In the genomic region with DNA sequence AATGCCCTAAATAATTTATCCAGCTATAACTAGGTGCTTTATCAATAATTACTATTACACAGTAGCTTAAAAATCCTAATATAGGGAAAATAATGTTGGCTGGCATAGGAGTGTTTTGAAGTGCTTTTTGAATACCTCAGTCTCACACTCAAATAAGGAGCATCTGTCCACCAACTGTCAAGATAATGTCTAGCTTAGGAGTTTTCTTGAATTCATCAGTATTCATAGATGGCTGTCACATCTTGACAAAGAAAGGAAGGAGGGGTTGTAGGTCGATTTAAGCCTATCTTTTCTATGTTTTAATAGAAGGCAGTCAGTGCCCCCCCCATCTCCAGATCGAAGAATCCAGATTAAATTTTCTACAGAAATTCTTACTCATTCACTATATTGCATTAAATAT, we compare ENCODE assay signal across 25 mouse cellular contexts.
DNase-seq lines count a peak whose midpoint lies in the region; ATAC-seq and TF ChIP-seq lines count a peak whose summit lies in the region.
"Had no signal": no experiment of that assay in that cellular context is flagged by ENCODE, and none has a peak within 500 bp of the region (broad histone marks: within the 10 kb centered on the region; RNA-seq: fewer than 3 reads in every experiment).

No protein-coding gene starts in this region.

- no peak for TF ChIP-seq POLR2A in brain, embryonic 14.5 days (IDR thresholded peaks at IDR 0.05; ENCODE audit: borderline replicate concordance, extremely low read depth, insufficient read depth, insufficient read length, poor library complexity, severe bottlenecking)

- no peak overlapping the region for H3K4me3 ChIP-seq in forebrain, embryonic 13.5 days
- H3K4me3 ChIP-seq in forebrain, embryonic 10.5 days = no peak overlapping the region
- no peak overlapping the region for H3K4me3 ChIP-seq in forebrain, embryonic 15.5 days
- H3K4me3 ChIP-seq: embryonic facial prominence, embryonic 12.5 days; embryonic facial prominence, embryonic 15.5 days; gastrocnemius, adult 2 months; hindbrain, embryonic 12.5 days; hindbrain, embryonic 15.5 days had no signal

- no peak for TF ChIP-seq CTCF in brain, embryonic 14.5 days (IDR thresholded peaks at IDR 0.05; ENCODE audit: borderline replicate concordance, extremely low read depth, insufficient read depth, insufficient read length)

- H3K4me1 ChIP-seq in forebrain, embryonic 13.5 days = peaks cover 15% of the 10 kb centered on the region; the same call in 1 of the 2 replicates
- 0 out of 2 replicates have a peak, but pooled peaks cover 5% of the 10 kb centered on the region for H3K4me1 ChIP-seq in forebrain, embryonic 10.5 days
- 0 out of 2 replicates have a peak, but pooled peaks cover 5% of the 10 kb centered on the region for H3K4me1 ChIP-seq in forebrain, embryonic 15.5 days
- H3K4me1 ChIP-seq: embryonic facial prominence, embryonic 12.5 days; embryonic facial prominence, embryonic 15.5 days; hindbrain, embryonic 15.5 days had no signal

- H3K9me3 ChIP-seq in forebrain, embryonic 13.5 days (replicated peaks) = no peaks in the 10 kb centered on the region
- no peaks in the 10 kb centered on the region for H3K9me3 ChIP-seq in forebrain, embryonic 10.5 days
- H3K9me3 ChIP-seq in forebrain, embryonic 15.5 days = no peaks in the 10 kb centered on the region
- H3K9me3 ChIP-seq: embryonic facial prominence, embryonic 12.5 days; embryonic facial prominence, embryonic 15.5 days; G1E; hindbrain, embryonic 12.5 days; hindbrain, embryonic 15.5 days had no signal

- DNase-seq in forebrain, embryonic 10.5 days (ENCODE audit: extremely low spot score, low spot score) = no peak
- DNase-seq in brain, embryonic 14.5 days (ENCODE audit: low read depth) = peak; percentile 82
- DNase-seq in right cerebral cortex, postnatal 4 days = no peak
- no peak for DNase-seq in thymus, postnatal 36 days
- DNase-seq: adrenal gland, postnatal 10 days; adrenal gland, postnatal 36 days; B cell, adult 2 months; cerebellum, adult 11 months; cerebellum, adult 2 months; cerebellum, adult 9-11 months; cerebellum, postnatal 25 days; gastrocnemius, adult 2 months; gastrocnemius, postnatal 14 days; heart, adult 11 months had no signal

- no peak overlapping the region for H3K9ac ChIP-seq in forebrain, embryonic 13.5 days
- H3K9ac ChIP-seq in forebrain, embryonic 15.5 days (replicated peaks) = no peak overlapping the region
- H3K9ac ChIP-seq: embryonic facial prominence, embryonic 12.5 days; embryonic facial prominence, embryonic 15.5 days; hindbrain, embryonic 12.5 days; hindbrain, embryonic 15.5 days had no signal

- H3K27ac ChIP-seq in forebrain, embryonic 13.5 days = peak overlapping the region; percentile 40
- H3K27ac ChIP-seq in forebrain, embryonic 10.5 days = no peak overlapping the region
- peak overlapping the region; percentile 85 for H3K27ac ChIP-seq in forebrain, embryonic 15.5 days (replicated peaks)
- H3K27ac ChIP-seq: embryonic facial prominence, embryonic 12.5 days; embryonic facial prominence, embryonic 15.5 days; gastrocnemius, adult 2 months; hindbrain, embryonic 12.5 days; hindbrain, embryonic 15.5 days had no signal

- no peaks in the 10 kb centered on the region for H3K36me3 ChIP-seq in forebrain, embryonic 13.5 days (ENCODE audit: poor library complexity, severe bottlenecking)
- H3K36me3 ChIP-seq in forebrain, embryonic 10.5 days (replicated peaks) = no peaks in the 10 kb centered on the region
- no peaks in the 10 kb centered on the region for H3K36me3 ChIP-seq in forebrain, embryonic 15.5 days
- H3K36me3 ChIP-seq: embryonic facial prominence, embryonic 12.5 days; embryonic facial prominence, embryonic 15.5 days; G1E; hindbrain, embryonic 12.5 days; hindbrain, embryonic 15.5 days had no signal

- ATAC-seq in forebrain, embryonic 13.5 days = peak; percentile 76
- peak; percentile 79 for ATAC-seq in forebrain, embryonic 15.5 days (replicated peaks)
- ATAC-seq: intestine, postnatal 0 days; Patski had no signal

- H3K4me2 ChIP-seq in forebrain, embryonic 13.5 days = no peak overlapping the region
- H3K4me2 ChIP-seq in forebrain, embryonic 15.5 days (replicated peaks) = no peak overlapping the region
- H3K4me2 ChIP-seq: embryonic facial prominence, embryonic 12.5 days; embryonic facial prominence, embryonic 15.5 days; heart, embryonic 11.5 days; hindbrain, embryonic 12.5 days; hindbrain, embryonic 15.5 days had no signal

- H3K27me3 ChIP-seq in forebrain, embryonic 13.5 days = no peaks in the 10 kb centered on the region
- H3K27me3 ChIP-seq in forebrain, embryonic 10.5 days (ENCODE audit: poor library complexity, severe bottlenecking) = no peaks in the 10 kb centered on the region
- H3K27me3 ChIP-seq in forebrain, embryonic 15.5 days = no peaks in the 10 kb centered on the region
- H3K27me3 ChIP-seq: CH12.LX; embryonic facial prominence, embryonic 12.5 days; embryonic facial prominence, embryonic 15.5 days; hindbrain, embryonic 12.5 days; hindbrain, embryonic 15.5 days; Patski had no signal

- 63% methylated on average over 2 of the region's 2 CpGs for WGBS in forebrain, embryonic 13.5 days
- WGBS in forebrain, embryonic 10.5 days = 83% methylated on average over 2 of the region's 2 CpGs
- 31% methylated on average over 2 of the region's 2 CpGs for WGBS in forebrain, embryonic 15.5 days
